In genomic region chr5:85996545-85997510, GRCm38 (mm10) we compare ENCODE assay signal across 20 mouse cellular contexts.
A peak's percentile ranks its signal among the peaks of the same experiment; 100 is the strongest.
DNase-seq lines count a peak whose midpoint lies in the region; ATAC-seq lines count a peak whose summit lies in the region.
"Had no signal": no experiment of that assay in that cellular context is flagged by ENCODE, and none has a peak within 500 bp of the region (broad histone marks: within the 10 kb centered on the region; RNA-seq: fewer than 3 reads in every experiment).

No protein-coding gene starts in this region.

- no peaks in the 10 kb centered on the region for H3K9me3 ChIP-seq in forebrain, embryonic 15.5 days
- no peaks in the 10 kb centered on the region for H3K9me3 ChIP-seq in forebrain, embryonic 12.5 days
- H3K9me3 ChIP-seq: liver, embryonic 13.5 days; lung, embryonic 15.5 days; midbrain, embryonic 13.5 days had no signal

- H3K36me3 ChIP-seq in forebrain, embryonic 15.5 days = no peaks in the 10 kb centered on the region
- no peaks in the 10 kb centered on the region for H3K36me3 ChIP-seq in forebrain, embryonic 12.5 days (replicated peaks)
- H3K36me3 ChIP-seq: liver, embryonic 13.5 days; lung, embryonic 15.5 days; midbrain, embryonic 13.5 days had no signal

- H3K4me3 ChIP-seq in forebrain, embryonic 15.5 days = no peak overlapping the region
- H3K4me3 ChIP-seq in forebrain, embryonic 12.5 days (replicated peaks) = no peak overlapping the region
- H3K4me3 ChIP-seq: liver, embryonic 13.5 days; lung, embryonic 15.5 days; midbrain, embryonic 13.5 days; myocyte had no signal

- peaks cover 5% of the 10 kb centered on the region; the same call in 1 of the 2 replicates for H3K4me1 ChIP-seq in forebrain, embryonic 15.5 days
- H3K4me1 ChIP-seq in forebrain, embryonic 12.5 days = no peaks in the 10 kb centered on the region
- H3K4me1 ChIP-seq: liver, embryonic 13.5 days; lung, embryonic 15.5 days; midbrain, embryonic 13.5 days had no signal

- peak; percentile 82 for ATAC-seq in forebrain, embryonic 15.5 days (replicated peaks)
- ATAC-seq in forebrain, embryonic 12.5 days (ENCODE audit: low FRiP score) = no peak
- ATAC-seq: inflammation-experienced regulatory T-cells, adult 6 months; midbrain, embryonic 13.5 days had no signal

- no peaks in the 10 kb centered on the region for H3K27me3 ChIP-seq in forebrain, embryonic 15.5 days
- H3K27me3 ChIP-seq in forebrain, embryonic 12.5 days = no peaks in the 10 kb centered on the region
- H3K27me3 ChIP-seq: liver, embryonic 13.5 days; lung, embryonic 15.5 days; midbrain, embryonic 13.5 days had no signal

- H3K4me2 ChIP-seq in forebrain, embryonic 15.5 days (replicated peaks) = no peak overlapping the region
- H3K4me2 ChIP-seq in forebrain, embryonic 12.5 days = no peak overlapping the region
- H3K4me2 ChIP-seq: liver, embryonic 13.5 days; lung, embryonic 15.5 days; midbrain, embryonic 13.5 days had no signal

- WGBS in forebrain, embryonic 15.5 days = 73% methylated on average over 6 of the region's 6 CpGs
- WGBS in forebrain, embryonic 12.5 days = 88% methylated on average over 6 of the region's 6 CpGs

- no peak overlapping the region for H3K9ac ChIP-seq in forebrain, embryonic 15.5 days (replicated peaks)
- no peak overlapping the region for H3K9ac ChIP-seq in forebrain, embryonic 12.5 days
- H3K9ac ChIP-seq: liver, embryonic 13.5 days; lung, embryonic 15.5 days; midbrain, embryonic 13.5 days had no signal

- H3K27ac ChIP-seq in forebrain, embryonic 15.5 days (replicated peaks) = peak overlapping the region; percentile 47
- H3K27ac ChIP-seq in forebrain, embryonic 12.5 days = no peak overlapping the region
- H3K27ac ChIP-seq: liver, embryonic 13.5 days; lung, embryonic 15.5 days; midbrain, embryonic 13.5 days; stomach, postnatal 0 days had no signal

- DNase-seq in right cerebral cortex, adult 2 months (ENCODE audit: low spot score in 2 of 2) = peak; percentile 9 to 18
- no peak for DNase-seq in right cerebral cortex, postnatal 25 days
- DNase-seq in layer of hippocampus, adult 9-10 months (ENCODE audit: low spot score) = peak; percentile 17
- DNase-seq in ovary, postnatal 36 days (ENCODE audit: low spot score) = no peak
- no peak for DNase-seq in neural tube, embryonic 10.5 days (ENCODE audit: extremely low spot score, low spot score)
- DNase-seq: adrenal gland, postnatal 10 days; cerebellum, adult 8-10 months; gastrocnemius, postnatal 36 days; kidney, adult 9 months; kidney, postnatal 36 days; liver, embryonic 13.5 days; retina, postnatal 1 day; thymus, postnatal 25 days had no signal

Comparison
In these comparisons a context has a peak if more than half of its experiments do, and no peak if none do; other contexts are left out.
1. DNase-seq: peak in right cerebral cortex, adult 2 months (2 of 2) and layer of hippocampus, adult 9-10 months (single experiment); none in right cerebral cortex, postnatal 25 days (single experiment), ovary, postnatal 36 days (single experiment) and neural tube, embryonic 10.5 days (single experiment).